Mouse (Mus musculus): ENCODE measurements at regions not wholly inside any gene's neighbourhood (a gene's known extent, or its start where the extent isn't known, plus 50 kb on each side); places are given as distances from the start of the nearest gene placed in this dataset.

DNA sequence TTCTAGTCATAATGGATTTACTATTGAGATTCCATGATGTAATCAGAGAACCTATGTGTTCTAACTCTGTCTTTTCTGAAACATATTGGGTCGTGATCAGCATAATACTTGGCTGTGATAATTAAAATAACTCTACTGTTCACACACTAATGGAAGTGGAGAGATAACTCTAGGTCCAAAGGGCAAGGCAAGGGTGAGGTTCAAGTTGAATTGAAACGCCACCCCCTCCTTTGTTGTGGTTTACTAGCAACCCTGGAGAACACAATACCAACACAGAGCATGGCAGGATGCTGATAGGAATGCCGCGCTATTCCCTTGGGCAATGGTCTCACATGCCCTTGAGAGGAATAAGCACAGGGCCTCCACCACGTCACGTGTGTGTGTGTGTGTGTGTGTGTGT, 88.9 kb upstream of the Chrm3 start:
- TF ChIP-seq POLR2A (IDR thresholded peaks at IDR 0.05; ENCODE audit: control insufficient read depth, low read depth, low read length) (no peak), CTCF (IDR thresholded peaks at IDR 0.05; ENCODE audit: control insufficient read depth, insufficient read depth, insufficient replicate concordance, low read depth, low read length) (no peak)

All from testis, adult 2 months (tissue).